Mouse (Mus musculus) embryonic fibroblast, embryonic 13.5 days (primary cell): ENCODE results near the gene Rcvrn.

Source experiments
- CTCF ChIP-seq: IDR thresholded peaks from 2 replicates; pipeline ENCODE4 v1.5.1; 2011; ENCODE audit warnings: mild to moderate bottlenecking, control low read depth, low read length, moderate library complexity, borderline replicate concordance; ENCODE audit not compliant: insufficient read depth
- POLR2A ChIP-seq: IDR thresholded peaks from 2 replicates; pipeline ENCODE4 v1.6.1; 2011; ENCODE audit warnings: low read depth, mild to moderate bottlenecking, control low read depth, low read length, moderate library complexity

DNA sequence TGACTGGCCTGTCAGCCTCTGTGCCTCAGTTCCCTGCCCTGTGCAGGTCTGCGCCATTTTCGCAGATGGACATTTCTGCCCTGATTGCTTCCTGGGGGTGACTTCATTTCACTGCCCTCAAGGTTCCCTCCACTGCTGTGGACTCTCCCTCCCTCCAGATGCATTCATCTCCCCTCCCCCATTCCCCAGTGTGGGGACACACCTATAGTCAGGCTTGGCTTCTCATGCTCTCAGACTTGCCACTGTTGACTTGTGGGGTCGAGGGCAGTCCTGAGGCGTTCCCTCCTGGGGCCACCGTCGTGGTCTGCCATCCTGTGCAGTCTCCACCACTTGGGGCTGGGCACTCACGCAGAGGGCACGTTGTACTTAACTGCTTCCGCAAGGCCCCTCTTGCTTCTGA lies 38.3 kb upstream of the Rcvrn start:
- no peak for TF ChIP-seq POLR2A
- TF ChIP-seq CTCF, result no peak
